Mouse (Mus musculus) embryonic fibroblast, embryonic 13.5 days (primary cell): ENCODE results near the gene Tekt4. TPM values are rescaled to one million over a fixed set of nuclear protein-coding genes. Genes with fewer than 3 reads are reported as not detected.

Experiments used
- H3K27ac ChIP-seq: 2 replicates; pipeline ENCODE4 v1.5.1; 2012; ENCODE audit warnings: low read length, control low read depth, inconsistent platforms; ENCODE audit not compliant: insufficient read depth
- H3K4me1 ChIP-seq: 2 replicates; pipeline ENCODE4 v1.6.1; 2011; ENCODE audit warnings: low read length; ENCODE audit not compliant: control insufficient read depth, insufficient read depth
- H3K4me3 ChIP-seq: 2 replicates; pipeline ENCODE4 v1.5.1; 2011; ENCODE audit warnings: mild to moderate bottlenecking, control low read depth, low read length; ENCODE audit not compliant: insufficient read depth
- CTCF ChIP-seq: IDR thresholded peaks from 2 replicates; pipeline ENCODE4 v1.5.1; 2011; ENCODE audit warnings: mild to moderate bottlenecking, control low read depth, low read length, moderate library complexity, borderline replicate concordance; ENCODE audit not compliant: insufficient read depth
- POLR2A ChIP-seq: IDR thresholded peaks from 2 replicates; pipeline ENCODE4 v1.6.1; 2011; ENCODE audit warnings: low read depth, mild to moderate bottlenecking, control low read depth, low read length, moderate library complexity
- polyA plus RNA-seq: library from polyadenylated mRNA; stranded (reverse); fragments of >200 nt; gene quantifications from 2 replicates; pipeline ENCODE4 v1.2.4, GENCODE M21; 2011; ENCODE audit warnings: low read depth; ENCODE audit not compliant: missing spikeins, insufficient read length

The Tekt4 gene
- polyA plus RNA-seq, 1 experiment = not detected

DNA sequence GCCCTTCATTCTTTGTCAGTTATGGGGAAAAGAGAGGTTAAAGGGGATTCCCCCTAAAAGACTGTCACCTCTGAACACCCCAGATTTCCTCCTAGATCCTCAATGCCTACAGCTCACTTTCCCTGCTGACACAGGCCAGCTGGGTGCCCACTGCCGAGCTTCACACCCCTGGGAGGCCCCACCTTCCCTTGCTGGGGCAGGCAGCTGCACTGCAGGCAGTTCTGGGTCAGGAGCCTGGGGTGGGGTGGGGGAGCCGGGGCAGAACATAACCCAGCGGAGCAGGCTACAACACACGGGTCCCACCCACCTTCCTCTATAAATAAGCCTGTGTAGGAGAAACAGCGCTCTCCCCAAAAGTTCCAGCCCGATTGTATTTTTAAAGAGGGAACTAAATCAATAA, 24.5 kb upstream of the Tekt4 start:
- H3K4me1 ChIP-seq = no peaks in the 10 kb centered on the region
- TF ChIP-seq POLR2A = no peak
- no peak for TF ChIP-seq CTCF
- no peak overlapping the region for H3K27ac ChIP-seq
- H3K4me3 ChIP-seq = no peak overlapping the region

DNA sequence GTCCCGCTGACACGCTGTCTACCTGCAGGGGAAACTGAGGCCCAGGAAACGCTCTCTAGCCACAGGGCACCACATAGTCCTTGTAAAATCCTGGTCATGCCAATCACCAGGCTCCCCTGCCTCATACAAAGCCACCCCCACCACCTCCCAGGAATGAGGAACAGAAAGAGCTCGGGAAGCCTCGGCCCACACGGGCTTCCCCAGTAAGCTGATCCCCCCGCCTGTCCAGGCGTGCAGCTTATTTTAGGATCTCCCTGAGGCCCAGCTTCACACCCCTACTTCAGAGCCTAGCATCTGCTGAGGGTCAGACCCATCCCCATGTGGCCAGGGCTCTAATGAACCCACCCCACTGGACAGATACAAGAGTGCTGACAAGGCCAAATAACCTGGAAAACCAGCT, 23.9 kb upstream of the Tekt4 start:
- no peak for TF ChIP-seq POLR2A
- no peak for TF ChIP-seq CTCF
- Histone ChIP-seq H3K27ac (no peak overlapping the region), H3K4me1 (no peaks in the 10 kb centered on the region), H3K4me3 (no peak overlapping the region)

DNA sequence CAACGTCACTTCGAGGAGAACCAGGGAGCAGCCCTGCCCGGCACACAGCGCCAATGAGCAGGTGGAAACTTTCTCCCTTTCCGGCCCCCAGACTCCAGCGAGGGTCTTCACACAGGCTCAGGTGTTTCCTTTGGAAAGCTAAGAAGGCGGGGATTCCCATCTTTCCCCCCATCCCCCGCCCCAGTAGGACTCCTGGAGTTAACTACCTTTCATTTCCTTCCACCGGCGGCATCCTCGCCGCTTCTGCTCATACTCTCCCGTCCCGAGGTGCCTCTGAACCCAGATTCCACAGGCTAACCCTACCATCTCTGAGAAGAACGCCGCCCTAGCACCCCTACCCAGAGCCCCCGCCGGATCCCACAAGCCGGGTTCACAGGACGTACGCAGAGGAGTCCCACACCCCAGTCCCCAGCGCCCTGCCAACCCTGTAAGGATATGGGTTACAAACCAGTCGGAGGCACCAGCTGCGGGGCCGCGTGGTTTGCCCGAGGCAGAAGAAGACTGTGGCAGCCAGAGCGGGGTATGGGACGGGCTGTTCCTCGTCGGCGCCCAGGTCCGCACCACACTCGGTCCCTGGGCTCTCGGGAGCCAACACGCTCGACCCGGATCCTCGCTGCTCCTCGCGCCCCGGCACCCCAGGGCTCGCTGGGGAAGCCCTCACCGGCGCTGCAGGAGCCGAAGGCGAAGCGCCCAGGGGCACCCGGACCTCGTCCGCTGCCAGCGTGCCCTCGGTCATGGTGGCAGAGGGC, 21.8 kb upstream of the Tekt4 start:
- H3K4me3 ChIP-seq = peak overlapping the region; percentile 17
- H3K4me1 ChIP-seq = no peaks in the 10 kb centered on the region
- no peak overlapping the region for H3K27ac ChIP-seq
- TF ChIP-seq CTCF = no peak
- TF ChIP-seq POLR2A = no peak

DNA sequence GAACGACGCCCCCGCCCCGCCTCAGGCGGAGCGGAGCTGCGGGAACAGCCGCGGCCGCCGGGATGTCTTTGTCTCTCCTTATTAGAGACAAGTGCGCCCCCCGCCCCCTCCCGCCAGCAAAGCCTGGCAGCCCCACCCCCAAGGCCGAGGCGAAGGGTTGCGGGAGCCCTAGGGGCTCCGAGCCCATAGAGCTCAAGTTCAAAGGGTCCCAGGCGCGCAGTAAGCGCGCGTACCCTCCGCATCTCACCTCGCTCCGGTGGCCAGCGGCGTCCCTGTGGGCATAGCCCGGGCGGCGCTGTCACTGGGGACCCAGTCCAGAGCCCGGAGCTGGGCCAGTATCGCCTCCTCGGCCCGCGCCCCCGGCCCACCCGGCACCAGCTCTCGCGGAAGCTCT, 21.2 kb upstream of the Tekt4 start:
- Histone ChIP-seq H3K4me3 (peak overlapping the region; percentile 29), H3K27ac (no peak overlapping the region), H3K4me1 (no peaks in the 10 kb centered on the region)
- TF ChIP-seq POLR2A (no peak), CTCF (no peak)

DNA sequence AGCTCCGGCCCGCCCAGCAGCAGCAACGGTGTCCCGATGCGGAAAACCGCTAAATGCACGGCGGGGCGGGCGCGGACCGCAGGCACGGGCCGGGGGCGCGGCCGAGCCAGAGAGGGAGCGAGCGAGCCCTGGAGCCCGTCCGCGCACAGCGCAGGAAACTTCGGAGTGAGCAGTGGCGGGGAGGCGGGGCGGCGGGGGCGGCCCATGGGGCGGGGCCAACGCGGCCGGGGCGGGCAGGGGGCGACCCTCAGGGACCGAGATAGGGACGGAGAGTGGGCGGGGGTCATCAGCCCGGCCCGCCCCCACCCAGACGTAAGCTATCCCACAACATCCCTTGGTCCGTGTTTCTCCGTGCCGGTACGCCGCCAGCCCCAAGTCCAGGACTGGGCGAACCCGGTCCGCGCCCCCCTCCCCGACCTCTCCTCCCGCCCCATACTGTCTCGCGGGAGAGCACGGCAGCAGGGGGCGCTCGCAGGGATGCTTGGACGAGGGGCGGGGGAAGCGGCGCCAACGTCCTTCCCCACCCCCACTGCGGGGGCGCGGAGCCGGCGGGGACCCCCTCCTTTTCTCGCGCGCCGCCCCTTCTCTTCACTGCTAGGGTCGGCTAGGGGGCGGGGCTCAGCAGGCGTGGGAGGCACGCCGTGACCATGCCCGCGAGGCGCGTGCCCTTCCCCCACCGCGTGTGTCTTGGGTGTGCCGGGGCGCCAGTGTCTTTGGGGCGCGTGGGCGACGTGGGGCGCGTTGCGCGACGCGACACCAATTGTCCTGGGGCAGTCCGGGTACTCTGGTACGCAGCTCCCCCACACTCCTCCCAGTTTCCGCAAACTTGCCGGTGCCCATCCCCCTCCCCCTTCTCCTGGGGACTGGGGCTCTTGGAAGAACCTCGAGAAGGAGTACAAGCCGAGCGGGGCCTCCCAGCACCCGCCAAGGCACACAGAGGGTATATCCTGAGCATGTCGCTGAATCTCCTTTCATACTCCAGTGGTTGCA, 20.5 kb upstream of the Tekt4 start, which contains the start of gene Cacna1h:
Cacna1h (minus strand) TSS at position 167 of the 990 bp plus-strand sequence.
- peak within 1 kb of the TSS; percentile 40 for H3K4me3 ChIP-seq
- TF ChIP-seq POLR2A = peak; percentile 58
- TF ChIP-seq CTCF = peak; percentile 21; the same call in 1 of the 2 replicates
- H3K27ac ChIP-seq = no peak within 1 kb of the TSS
- H3K4me1 ChIP-seq = no peaks in the 10 kb centered on the region

DNA sequence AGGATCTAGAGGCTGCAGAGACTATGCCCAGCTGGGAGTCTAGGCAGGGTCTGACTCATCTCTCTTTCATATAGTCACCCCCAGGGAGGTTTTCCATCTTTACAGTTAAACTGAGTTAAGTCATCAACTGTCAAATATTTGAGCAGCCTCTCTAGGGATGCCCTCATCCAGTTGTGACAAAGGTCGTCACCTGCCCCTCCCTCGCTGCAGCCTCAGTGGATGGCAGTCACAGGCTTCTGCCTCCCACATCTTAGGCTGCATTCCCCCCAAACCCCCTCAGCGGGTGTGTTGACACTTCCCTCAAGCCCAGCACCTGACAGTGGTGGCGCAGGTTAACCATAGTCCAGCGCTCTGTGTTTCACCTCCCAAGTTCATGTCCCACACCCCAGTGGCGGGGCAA, 13.0 kb upstream of the Tekt4 start:
- Histone ChIP-seq H3K4me3 (no peak overlapping the region), H3K27ac (no peak overlapping the region), H3K4me1 (no peaks in the 10 kb centered on the region)
- TF ChIP-seq CTCF (no peak), POLR2A (no peak)

DNA sequence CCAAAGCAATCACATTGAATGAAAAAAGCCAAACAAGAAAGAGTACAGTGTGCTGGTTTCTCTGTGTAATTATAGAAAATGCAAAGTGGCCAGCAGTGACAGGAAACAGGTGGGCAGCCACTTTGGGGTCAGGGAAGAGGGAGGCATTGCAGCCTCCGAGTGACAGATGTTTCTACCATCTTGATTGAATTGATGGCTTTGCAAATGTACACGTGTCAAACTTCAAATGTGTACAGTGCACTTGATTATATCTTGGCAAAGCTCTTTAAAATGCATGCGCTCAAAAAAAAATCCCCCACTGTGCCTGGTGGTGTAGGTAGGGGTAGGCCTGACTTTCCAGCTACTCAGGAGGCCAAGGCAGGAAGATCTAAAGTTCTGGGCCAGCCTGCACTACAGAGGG, 11.5 kb upstream of the Tekt4 start:
- Histone ChIP-seq H3K4me1 (no peaks in the 10 kb centered on the region), H3K4me3 (no peak overlapping the region), H3K27ac (no peak overlapping the region)
- TF ChIP-seq CTCF (no peak), POLR2A (no peak)

DNA sequence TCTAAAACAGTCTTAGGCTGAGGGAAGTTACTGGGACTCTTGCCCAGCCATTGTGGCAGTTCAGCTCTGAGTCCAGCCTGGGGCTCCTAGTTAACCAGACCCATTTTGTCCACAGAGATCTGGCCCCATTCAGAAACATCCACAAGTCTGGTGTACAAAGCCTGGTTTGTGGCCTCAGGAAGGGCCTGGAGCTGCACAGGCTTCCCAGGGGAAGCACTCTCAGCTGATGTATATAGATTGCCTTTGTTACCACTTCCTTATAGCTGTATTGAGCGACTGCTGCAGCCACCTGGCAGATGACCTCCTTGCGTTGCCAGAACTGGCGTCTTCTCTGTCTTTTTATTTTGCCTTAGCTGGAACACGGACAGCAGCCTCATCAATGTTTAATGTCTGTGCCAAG, 9.3 kb upstream of the Tekt4 start:
- H3K4me3 ChIP-seq = no peak overlapping the region
- TF ChIP-seq POLR2A = no peak
- TF ChIP-seq CTCF = no peak
- H3K27ac ChIP-seq = no peak overlapping the region
- H3K4me1 ChIP-seq = no peaks in the 10 kb centered on the region

DNA sequence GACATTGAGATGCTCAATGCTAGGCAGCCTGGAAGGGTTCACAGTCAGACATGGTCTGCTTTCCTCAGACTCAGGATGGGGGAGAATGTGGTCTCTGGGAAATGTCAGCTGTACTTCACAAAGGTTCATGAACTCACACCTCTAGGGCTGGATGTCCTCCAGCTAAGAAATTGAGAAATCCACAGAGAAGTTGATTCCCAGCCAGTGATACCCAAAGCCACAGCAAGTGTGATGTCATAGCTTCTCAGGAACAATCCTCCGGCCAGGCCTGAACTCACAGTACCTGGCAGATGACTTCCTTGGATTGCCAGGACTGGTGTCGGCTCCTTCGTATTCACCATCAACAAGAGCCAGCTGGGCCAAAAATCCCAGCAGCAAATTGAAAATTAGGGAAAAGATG, 8.6 kb upstream of the Tekt4 start:
- TF ChIP-seq POLR2A (no peak), CTCF (no peak)
- Histone ChIP-seq H3K27ac (no peak overlapping the region), H3K4me1 (no peaks in the 10 kb centered on the region), H3K4me3 (no peak overlapping the region)

DNA sequence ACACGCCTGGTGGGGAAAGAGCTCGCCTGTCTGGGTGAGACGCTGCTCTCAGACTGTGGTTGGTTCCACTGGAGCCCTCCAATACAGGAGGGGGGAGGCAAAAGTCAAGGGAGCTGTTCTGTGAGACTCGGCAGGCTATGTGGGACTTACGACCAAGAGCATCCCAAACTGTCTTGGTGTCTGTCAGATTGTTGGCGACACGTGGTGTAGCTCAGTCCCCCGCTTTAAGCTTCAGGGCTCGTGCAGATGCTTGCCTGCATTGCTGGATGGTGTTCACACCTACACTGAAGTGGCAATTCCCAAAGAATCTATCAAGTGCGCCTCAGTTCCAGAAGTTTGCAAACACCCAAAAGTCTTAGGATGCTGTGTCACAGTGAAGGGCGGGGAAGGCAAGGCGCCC, 6.5 kb upstream of the Tekt4 start:
- Histone ChIP-seq H3K4me1 (no peaks in the 10 kb centered on the region), H3K4me3 (no peak overlapping the region), H3K27ac (no peak overlapping the region)
- no peak for TF ChIP-seq POLR2A
- TF ChIP-seq CTCF = no peak
